Mouse (Mus musculus): Measurements from ENCODE around the gene Igf1r. TPM values are rescaled to one million over a fixed set of nuclear protein-coding genes. Genes with fewer than 3 reads are reported as not detected.

Igf1r gene
- total and polyA plus RNA-seq, 3 experiments, result 5.6 to 14.4 (median 12.3) TPM

GRCm38 (mm10) chr7:68151892-68152291 lies 199.3 kb downstream of the Igf1r start:
- no peak for TF ChIP-seq POLR2A (IDR thresholded peaks at IDR 0.05; ENCODE audit: insufficient read depth, low read depth, low read length)
- TF ChIP-seq EP300 (IDR thresholded peaks at IDR 0.05; ENCODE audit: insufficient read depth, low read depth, low read length), result no peak
- TF ChIP-seq CTCF (IDR thresholded peaks at IDR 0.05), result no peak
- DNase-seq, result no peak
- Histone ChIP-seq H3K4me3 (no peak overlapping the region), H3K27ac (no peak overlapping the region; the same call in 1 of the 2 replicates), H3K79me2 (replicated peaks; ENCODE audit: control insufficient read depth, insufficient read depth, low read length) (no peaks in the 10 kb centered on the region), H3K36me3 (ENCODE audit: control insufficient read depth, insufficient read depth, low read length) (peaks cover 9% of the 10 kb centered on the region), H3K9ac (ENCODE audit: low read depth, low read length) (no peak overlapping the region), H3K27me3 (ENCODE audit: control insufficient read depth, insufficient read depth, low read length) (no peaks in the 10 kb centered on the region), H3K4me1 (ENCODE audit: control insufficient read depth, insufficient read depth, low read length) (peaks cover 24% of the 10 kb centered on the region)
- intact Hi-C loops (cut with DNase I), result no loop called here
- 24% methylated on average over 5 of the region's 5 CpGs for WGBS

GRCm38 (mm10) chr7:68152458-68152857 lies 199.8 kb downstream of the Igf1r start:
- Histone ChIP-seq H3K27ac (peak overlapping the region; percentile 2), H3K36me3 (ENCODE audit: control insufficient read depth, insufficient read depth, low read length) (peaks cover 9% of the 10 kb centered on the region), H3K4me1 (ENCODE audit: control insufficient read depth, insufficient read depth, low read length) (peaks cover 24% of the 10 kb centered on the region), H3K4me3 (no peak overlapping the region), H3K27me3 (ENCODE audit: control insufficient read depth, insufficient read depth, low read length) (no peaks in the 10 kb centered on the region), H3K9ac (ENCODE audit: low read depth, low read length) (no peak overlapping the region), H3K79me2 (replicated peaks; ENCODE audit: control insufficient read depth, insufficient read depth, low read length) (no peaks in the 10 kb centered on the region)
- TF ChIP-seq EP300 (IDR thresholded peaks at IDR 0.05; ENCODE audit: insufficient read depth, low read depth, low read length), result no peak
- TF ChIP-seq POLR2A (IDR thresholded peaks at IDR 0.05; ENCODE audit: insufficient read depth, low read depth, low read length), result no peak
- TF ChIP-seq CTCF (IDR thresholded peaks at IDR 0.05), result no peak
- WGBS, result 63% methylated on average over 8 of the region's 8 CpGs
- intact Hi-C loops (cut with DNase I), result no loop called here
- no peak for DNase-seq

- no peak for DNase-seq
- H3K4me1 ChIP-seq (ENCODE audit: control insufficient read depth, insufficient read depth, low read length), result peaks cover 23% of the 10 kb centered on the region
- H3K27me3 ChIP-seq (ENCODE audit: control insufficient read depth, insufficient read depth, low read length), result no peaks in the 10 kb centered on the region
- H3K79me2 ChIP-seq (replicated peaks; ENCODE audit: control insufficient read depth, insufficient read depth, low read length), result no peaks in the 10 kb centered on the region
- no peak for TF ChIP-seq CTCF (IDR thresholded peaks at IDR 0.05)
- no peak for TF ChIP-seq POLR2A (IDR thresholded peaks at IDR 0.05; ENCODE audit: insufficient read depth, low read depth, low read length)
- no peak for TF ChIP-seq EP300 (IDR thresholded peaks at IDR 0.05; ENCODE audit: insufficient read depth, low read depth, low read length)
- H3K9ac ChIP-seq (ENCODE audit: low read depth, low read length), result no peak overlapping the region
- intact Hi-C loops (cut with DNase I), result no loop called here
- no peak overlapping the region for H3K4me3 ChIP-seq
- peaks cover 9% of the 10 kb centered on the region for H3K36me3 ChIP-seq (ENCODE audit: control insufficient read depth, insufficient read depth, low read length)
- 54% methylated on average over 8 of the region's 8 CpGs for WGBS
- peak overlapping the region; percentile 56 for H3K27ac ChIP-seq
Measured at GRCm38 (mm10) chr7:68153269-68153668, 200.6 kb downstream of the Igf1r start.

- TF ChIP-seq EP300 (IDR thresholded peaks at IDR 0.05; ENCODE audit: insufficient read depth, low read depth, low read length), result no peak
- no peak for TF ChIP-seq POLR2A (IDR thresholded peaks at IDR 0.05; ENCODE audit: insufficient read depth, low read depth, low read length)
- TF ChIP-seq CTCF (IDR thresholded peaks at IDR 0.05), result no peak
- no peak overlapping the region for H3K9ac ChIP-seq (ENCODE audit: low read depth, low read length)
- intact Hi-C loops (cut with DNase I), result no loop called here
- peaks cover 23% of the 10 kb centered on the region for H3K4me1 ChIP-seq (ENCODE audit: control insufficient read depth, insufficient read depth, low read length)
- no peak for DNase-seq
- H3K4me3 ChIP-seq, result no peak overlapping the region
- WGBS, result 30% methylated on average over 7 of the region's 7 CpGs
- H3K27me3 ChIP-seq (ENCODE audit: control insufficient read depth, insufficient read depth, low read length), result no peaks in the 10 kb centered on the region
- peaks cover 9% of the 10 kb centered on the region for H3K36me3 ChIP-seq (ENCODE audit: control insufficient read depth, insufficient read depth, low read length)
- H3K79me2 ChIP-seq (replicated peaks; ENCODE audit: control insufficient read depth, insufficient read depth, low read length), result no peaks in the 10 kb centered on the region
- no peak overlapping the region; the same call in 1 of the 2 replicates for H3K27ac ChIP-seq
Measured at GRCm38 (mm10) chr7:68154588-68154987, 202.0 kb downstream of the Igf1r start.

DNA sequence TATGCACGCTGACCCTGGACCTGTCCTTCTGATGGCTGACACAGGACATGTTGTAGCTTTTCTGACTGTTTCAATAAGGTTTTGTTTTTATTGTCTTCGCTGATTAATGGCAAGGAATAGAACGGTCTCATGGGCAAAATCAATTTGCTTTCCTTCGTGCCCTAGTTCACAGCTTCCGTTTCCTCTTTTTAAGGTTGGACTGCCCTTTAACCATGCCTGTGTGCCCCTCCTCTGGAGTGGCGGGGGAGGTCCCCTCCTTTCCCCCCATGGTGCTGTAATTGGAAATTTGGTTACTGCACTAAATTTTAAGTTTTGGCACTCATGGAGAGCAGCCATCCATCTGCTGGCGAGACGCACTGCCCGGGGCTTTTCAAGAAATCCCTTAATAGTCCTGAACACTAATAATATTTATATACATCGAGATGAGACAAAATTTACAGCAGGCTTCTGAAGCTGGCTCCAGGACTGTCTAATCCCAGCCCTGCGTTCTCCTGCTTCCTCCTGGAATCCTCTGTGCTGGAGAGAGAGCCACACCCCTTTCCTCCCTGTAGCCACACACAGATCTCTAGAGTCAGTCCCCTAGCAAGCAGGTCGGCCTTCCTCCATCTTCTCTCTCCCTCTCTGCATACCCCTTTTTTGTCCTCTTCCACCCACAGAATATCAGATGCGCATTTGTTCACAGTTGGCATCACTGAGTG lies 207.6 kb downstream of the Igf1r start:
- no peak for DNase-seq
- intact Hi-C loops (cut with DNase I), result no loop called here
- WGBS, result 50% methylated on average over 13 of the region's 13 CpGs
- no peaks in the 10 kb centered on the region for H3K27me3 ChIP-seq (ENCODE audit: control insufficient read depth, insufficient read depth, low read length)
- H3K79me2 ChIP-seq (replicated peaks; ENCODE audit: control insufficient read depth, insufficient read depth, low read length), result no peaks in the 10 kb centered on the region; the same call in 1 of the 2 replicates
- TF ChIP-seq EP300 (IDR thresholded peaks at IDR 0.05; ENCODE audit: insufficient read depth, low read depth, low read length), result no peak
- peaks cover 6% of the 10 kb centered on the region for H3K4me1 ChIP-seq (ENCODE audit: control insufficient read depth, insufficient read depth, low read length)
- no peak overlapping the region for H3K4me3 ChIP-seq
- H3K36me3 ChIP-seq (ENCODE audit: control insufficient read depth, insufficient read depth, low read length), result no peaks in the 10 kb centered on the region
- H3K9ac ChIP-seq (ENCODE audit: low read depth, low read length), result no peak overlapping the region
- H3K27ac ChIP-seq, result no peak overlapping the region

DNA sequence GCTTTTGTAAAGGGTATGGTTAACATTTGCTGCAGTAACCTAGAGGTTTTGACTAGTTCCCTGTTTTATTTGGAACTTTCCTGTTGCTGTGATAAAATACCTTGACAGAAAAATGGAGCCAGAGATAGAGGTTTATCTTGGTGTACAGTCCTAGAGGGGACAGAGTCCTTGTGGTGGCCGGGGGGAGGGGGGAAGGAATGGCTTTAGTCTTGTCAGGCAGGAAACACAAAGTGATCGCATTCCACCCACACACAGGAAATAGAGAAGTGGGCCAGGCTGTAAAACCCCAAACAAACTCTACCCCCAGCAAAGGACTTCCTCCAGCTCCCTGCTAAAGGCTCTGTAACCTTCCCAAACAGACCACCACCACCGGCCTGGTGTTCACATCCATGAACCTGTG lies 211.4 kb downstream of the Igf1r start:
- H3K27ac ChIP-seq, result no peak overlapping the region
- no peak overlapping the region for H3K4me3 ChIP-seq
- WGBS, result 34% methylated on average over 3 of the region's 3 CpGs
- H3K36me3 ChIP-seq (ENCODE audit: control insufficient read depth, insufficient read depth, low read length), result no peaks in the 10 kb centered on the region
- no peak for DNase-seq
- H3K27me3 ChIP-seq (ENCODE audit: control insufficient read depth, insufficient read depth, low read length), result no peaks in the 10 kb centered on the region
- no peaks in the 10 kb centered on the region; the same call in 1 of the 2 replicates for H3K79me2 ChIP-seq (replicated peaks; ENCODE audit: control insufficient read depth, insufficient read depth, low read length)
- H3K4me1 ChIP-seq (ENCODE audit: control insufficient read depth, insufficient read depth, low read length), result peaks cover 6% of the 10 kb centered on the region
- intact Hi-C loops (cut with DNase I), result no loop called here
- no peak overlapping the region for H3K9ac ChIP-seq (ENCODE audit: low read depth, low read length)
- no peak for TF ChIP-seq CTCF (IDR thresholded peaks at IDR 0.05)
- TF ChIP-seq EP300 (IDR thresholded peaks at IDR 0.05; ENCODE audit: insufficient read depth, low read depth, low read length), result no peak
- no peak for TF ChIP-seq POLR2A (IDR thresholded peaks at IDR 0.05; ENCODE audit: insufficient read depth, low read depth, low read length)
